Mouse (Mus musculus): ENCODE measurements around the gene Thsd4.
"Not testable (repeated sequence)": the region's sequence is repeated elsewhere in the genome, so short reads cannot be mapped to it uniquely, and the experiment has no call there.

Thsd4 gene

GRCm38 (mm10) chr9:60308182-60308581 lies 213.7 kb downstream of the Thsd4 start:
- no peak for DNase-seq (ENCODE audit: low read depth, low spot score)

GRCm38 (mm10) chr9:60307469-60307868 lies 214.4 kb downstream of the Thsd4 start:
- DNase-seq (ENCODE audit: low read depth, low spot score), result no peak

DNA sequence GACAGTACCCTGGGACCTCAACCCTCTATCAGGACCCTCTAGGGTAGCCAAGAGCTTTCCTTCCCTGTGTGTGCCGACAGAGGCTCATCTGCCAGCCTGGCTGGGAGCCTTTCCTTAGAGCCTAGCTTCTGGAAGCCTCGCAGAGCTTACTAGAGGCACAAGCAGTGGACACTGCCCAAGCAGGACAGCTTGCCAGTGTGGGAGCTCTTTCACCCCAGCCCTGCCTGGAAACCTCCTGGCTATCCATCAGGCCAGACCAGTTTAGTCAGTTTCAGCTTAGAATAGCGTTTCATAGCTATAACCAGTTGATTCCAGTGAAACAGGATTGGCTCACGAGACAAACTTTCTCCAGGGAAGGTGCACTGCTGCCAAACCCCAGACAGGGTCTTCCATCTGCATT lies 215.6 kb downstream of the Thsd4 start:
- no peak for DNase-seq (ENCODE audit: low read depth, low spot score)

GRCm38 (mm10) chr9:60305204-60305840 lies 216.5 kb downstream of the Thsd4 start:
- DNase-seq (ENCODE audit: low read depth, low spot score), result no peak

- no peak for DNase-seq (ENCODE audit: low read depth, low spot score)
Observed at GRCm38 (mm10) chr9:60296276-60296675, 225.6 kb downstream of the Thsd4 start.

- no peak for DNase-seq (ENCODE audit: low read depth, low spot score)
Observed at GRCm38 (mm10) chr9:60295199-60295598, 226.6 kb downstream of the Thsd4 start.

DNA sequence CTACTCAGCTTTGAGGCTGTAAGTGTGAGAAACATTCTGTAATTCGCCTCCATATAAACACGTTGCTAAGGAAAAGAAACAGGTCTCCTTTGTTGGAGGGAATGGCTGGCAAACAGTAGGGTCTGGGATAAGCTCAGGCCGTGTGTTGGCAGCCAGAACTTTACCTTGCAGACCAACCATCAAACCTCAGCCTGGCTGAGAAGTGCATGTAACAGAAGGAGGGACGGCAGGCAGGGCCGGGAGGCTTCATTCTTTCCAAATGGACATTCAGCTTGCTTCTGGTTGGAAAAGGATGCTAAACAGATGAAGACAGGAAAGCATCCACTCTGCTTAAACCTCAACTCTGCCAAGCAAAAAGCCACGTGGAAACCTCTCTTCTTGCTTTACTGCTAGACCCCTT lies 228.7 kb downstream of the Thsd4 start:
- no peak for DNase-seq (ENCODE audit: low read depth, low spot score)

GRCm38 (mm10) chr9:60290780-60291179 lies 231.1 kb downstream of the Thsd4 start:
- DNase-seq (ENCODE audit: low read depth, low spot score), result no peak

GRCm38 (mm10) chr9:60288789-60289188 lies 233.1 kb downstream of the Thsd4 start:
- no peak for DNase-seq (ENCODE audit: low read depth, low spot score)

- DNase-seq (ENCODE audit: low read depth, low spot score), result no peak
Observed at GRCm38 (mm10) chr9:60286390-60286789, 235.5 kb downstream of the Thsd4 start.

DNA sequence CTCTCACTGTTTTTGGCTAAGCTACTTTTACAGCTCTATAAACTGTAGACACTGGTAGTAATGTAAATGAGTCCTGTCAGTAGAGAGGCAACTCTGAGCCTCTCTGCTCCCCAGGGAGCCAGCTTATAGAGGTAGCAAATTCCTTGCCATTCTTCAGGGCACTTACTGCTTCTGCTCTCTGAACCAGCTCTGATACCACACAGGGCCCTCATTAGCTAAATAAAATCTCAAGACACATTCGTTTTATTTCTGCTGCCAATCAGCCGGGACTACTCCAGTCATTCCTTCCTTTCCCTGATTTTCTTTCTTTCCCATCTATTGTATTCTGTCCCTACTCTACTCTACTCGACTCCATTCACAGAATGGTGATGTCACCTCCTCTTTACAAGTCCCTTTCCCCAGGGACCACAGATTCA lies 236.8 kb downstream of the Thsd4 start:
- DNase-seq (ENCODE audit: low read depth, low spot score), result no peak

- no peak for DNase-seq (ENCODE audit: low read depth, low spot score)
Observed at GRCm38 (mm10) chr9:60284318-60284717, 237.5 kb downstream of the Thsd4 start.

- no peak for DNase-seq (ENCODE audit: low read depth, low spot score)
Observed at GRCm38 (mm10) chr9:60283546-60283945, 238.3 kb downstream of the Thsd4 start.

GRCm38 (mm10) chr9:60281281-60281680 lies 240.6 kb downstream of the Thsd4 start:
- DNase-seq (ENCODE audit: low read depth, low spot score), result no peak

DNA sequence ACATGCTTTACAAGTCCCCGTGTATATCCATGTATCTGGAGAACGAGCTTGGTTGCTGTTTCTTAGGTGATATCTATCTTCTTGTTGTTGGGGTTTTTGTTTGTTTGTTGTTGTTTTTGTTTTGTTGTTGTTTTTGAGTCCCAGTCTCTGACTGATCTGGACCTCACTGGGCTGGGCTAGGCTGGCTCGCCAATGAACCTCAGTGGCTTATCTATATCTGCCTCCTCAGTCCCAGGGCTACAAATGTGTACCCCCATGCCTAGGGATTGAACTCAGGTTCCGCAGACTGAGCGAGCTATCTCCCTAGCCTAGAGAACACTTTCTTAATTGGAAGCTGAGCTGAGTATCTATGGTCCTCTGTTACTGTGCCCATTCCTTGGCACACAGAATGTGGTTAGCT lies 241.1 kb downstream of the Thsd4 start:
- DNase-seq (ENCODE audit: low read depth, low spot score), result no peak

DNA sequence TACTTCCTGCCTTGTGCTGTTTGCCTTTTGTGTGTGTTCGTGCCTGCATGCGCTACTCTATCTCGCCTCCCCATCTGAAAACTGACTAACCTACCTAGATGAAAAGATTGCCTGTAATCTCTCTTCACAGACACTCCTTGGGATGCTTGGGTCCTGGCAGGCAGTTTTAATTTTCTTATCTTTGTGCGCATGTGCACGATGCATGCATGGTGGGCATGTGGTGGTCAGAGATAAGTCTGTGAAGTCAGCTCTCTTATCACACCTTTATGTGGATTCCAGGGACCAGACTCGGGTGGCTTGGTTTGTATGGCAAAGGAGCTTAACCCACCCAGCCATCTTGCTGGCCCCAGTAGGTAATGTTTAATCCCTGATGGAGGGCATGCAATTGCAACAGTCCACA lies 242.3 kb downstream of the Thsd4 start:
- no peak for DNase-seq (ENCODE audit: low read depth, low spot score)

- no peak for DNase-seq (ENCODE audit: low read depth, low spot score)
Observed at GRCm38 (mm10) chr9:60276351-60276750, 245.5 kb downstream of the Thsd4 start.

- DNase-seq (ENCODE audit: low read depth, low spot score), result no peak
Observed at GRCm38 (mm10) chr9:60275410-60276159, 246.3 kb downstream of the Thsd4 start.

- no peak for DNase-seq (ENCODE audit: low read depth, low spot score)
Observed at GRCm38 (mm10) chr9:60274503-60274902, 247.3 kb downstream of the Thsd4 start.

DNA sequence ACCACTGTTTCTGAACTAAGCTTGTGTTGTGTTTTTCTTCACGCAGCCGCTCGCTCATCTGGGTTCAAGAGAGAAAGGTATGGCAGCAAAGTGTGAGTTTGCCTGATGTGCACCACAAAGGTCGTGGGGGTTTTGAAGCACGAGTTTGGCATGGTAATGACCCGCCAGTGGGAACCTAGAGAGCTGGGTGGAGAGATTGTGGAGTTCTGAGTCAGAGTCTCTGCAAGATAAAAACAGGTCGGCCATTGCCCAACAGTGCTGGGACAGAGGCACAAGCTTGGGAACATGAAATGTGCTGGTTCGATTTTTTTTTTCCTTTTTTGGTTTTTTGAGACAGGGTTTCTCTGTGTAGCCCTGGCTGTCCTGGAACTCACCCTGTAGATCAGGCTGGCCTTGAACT lies 249.5 kb downstream of the Thsd4 start:
- DNase-seq (ENCODE audit: low read depth, low spot score), result not testable (repeated sequence)

GRCm38 (mm10) chr9:60271940-60272339 lies 249.9 kb downstream of the Thsd4 start:
- DNase-seq (ENCODE audit: low read depth, low spot score), result peak; percentile 83

- DNase-seq (ENCODE audit: low read depth, low spot score), result no peak
Observed at GRCm38 (mm10) chr9:60269807-60270206, 252.0 kb downstream of the Thsd4 start.

DNA sequence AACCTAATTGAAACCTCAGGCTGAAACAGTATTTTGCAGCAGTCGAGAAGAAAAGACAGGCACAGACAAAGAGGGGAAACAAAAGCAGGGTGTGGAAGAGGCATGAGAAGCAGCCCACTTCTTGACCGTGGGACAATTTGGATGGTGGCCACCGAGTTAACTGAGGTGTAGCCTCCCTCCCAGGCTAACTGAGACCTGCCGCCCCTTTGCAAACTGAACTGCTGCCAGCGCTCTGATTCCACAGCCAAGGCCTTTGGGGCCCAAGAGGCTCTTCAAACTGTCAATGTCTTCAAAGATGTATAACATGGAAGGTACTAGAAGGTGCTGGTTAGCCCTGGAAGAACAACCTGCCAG lies 254.6 kb downstream of the Thsd4 start:
- DNase-seq (ENCODE audit: low read depth, low spot score), result no peak

Data from R1 (cell line).